22 mouse cellular contexts compared by ENCODE assay signal in genomic region chr13:53677187-53677586, GRCm38 (mm10).
DNase-seq lines count a peak whose midpoint lies in the region; ATAC-seq lines count a peak whose summit lies in the region.
"Had no signal": no experiment of that assay in that cellular context is flagged by ENCODE, and none has a peak within 500 bp of the region (broad histone marks: within the 10 kb centered on the region; RNA-seq: fewer than 3 reads in every experiment).

No protein-coding gene starts in this region.

- WGBS in embryonic facial prominence, embryonic 15.5 days, result 75% methylated on average over 10 of the region's 10 CpGs
- 91% methylated on average over 10 of the region's 10 CpGs for WGBS in embryonic facial prominence, embryonic 10.5 days

- no peak overlapping the region for H3K9ac ChIP-seq in embryonic facial prominence, embryonic 15.5 days

- peaks cover 16% of the 10 kb centered on the region; the same call in 1 of the 2 replicates for H3K27me3 ChIP-seq in embryonic facial prominence, embryonic 15.5 days
- H3K27me3 ChIP-seq in embryonic facial prominence, embryonic 10.5 days (replicated peaks; ENCODE audit: low read depth, poor library complexity, severe bottlenecking), result peaks cover 14% of the 10 kb centered on the region; the same call in 1 of the 2 replicates
- H3K27me3 ChIP-seq: Patski had no signal

- 0 out of 2 replicates have a peak, but pooled peaks have one; percentile 26 for ATAC-seq in cerebellum, adult (ENCODE audit: insufficient number of reproducible peaks, low FRiP score, low TSS enrichment)
- ATAC-seq in embryonic facial prominence, embryonic 15.5 days (ENCODE audit: insufficient number of reproducible peaks, low FRiP score, low TSS enrichment, low read depth), result peak; percentile 67; the same call in 1 of the 2 replicates
- ATAC-seq: activated CD4-positive, CD25-positive, alpha-beta regulatory T cell, adult 4 months; CD4-positive, CD25-positive, alpha-beta regulatory T cell, adult 4 months; Patski had no signal

- no peak overlapping the region for H3K4me2 ChIP-seq in embryonic facial prominence, embryonic 15.5 days (replicated peaks)

- H3K36me3 ChIP-seq in embryonic facial prominence, embryonic 15.5 days, result no peaks in the 10 kb centered on the region
- no peaks in the 10 kb centered on the region for H3K36me3 ChIP-seq in embryonic facial prominence, embryonic 10.5 days (replicated peaks)
- H3K36me3 ChIP-seq: G1E had no signal

- H3K27ac ChIP-seq in embryonic facial prominence, embryonic 15.5 days (replicated peaks), result no peak overlapping the region
- no peak overlapping the region for H3K27ac ChIP-seq in embryonic facial prominence, embryonic 10.5 days (replicated peaks)

- H3K4me1 ChIP-seq in embryonic facial prominence, embryonic 15.5 days, result no peaks in the 10 kb centered on the region
- peaks cover 9% of the 10 kb centered on the region for H3K4me1 ChIP-seq in embryonic facial prominence, embryonic 10.5 days

- DNase-seq in cerebellum, adult 9-10 months, result no peak
- no peak for DNase-seq in embryonic facial prominence, embryonic 10.5 days (ENCODE audit: low spot score)
- peak; percentile 81 for DNase-seq in MN1 (ENCODE audit: low spot score)
- no peak for DNase-seq in right cerebral cortex, postnatal 25 days
- DNase-seq: adrenal gland, adult 2 months; adrenal gland, adult 8-10 months; adrenal gland, postnatal 10 days; adrenal gland, postnatal 14 days; adrenal gland, postnatal 25 days; adrenal gland, postnatal 36 days; B cell, adult 2 months; cerebellum, adult 11 months; cerebellum, adult 11-12 months; cerebellum, adult 18-20 months; cerebellum, adult 2 months; cerebellum, adult 8-10 months had no signal

- H3K4me3 ChIP-seq in embryonic facial prominence, embryonic 15.5 days (replicated peaks), result no peak overlapping the region
- no peak overlapping the region for H3K4me3 ChIP-seq in embryonic facial prominence, embryonic 10.5 days

- no peaks in the 10 kb centered on the region for H3K9me3 ChIP-seq in embryonic facial prominence, embryonic 15.5 days (replicated peaks)
- H3K9me3 ChIP-seq in embryonic facial prominence, embryonic 10.5 days, result no peaks in the 10 kb centered on the region
